Mouse (Mus musculus): ENCODE measurements around the gene Mlst8. TPM values are rescaled to one million over a fixed set of nuclear protein-coding genes. Genes with fewer than 3 reads are reported as not detected.
"Not testable (repeated sequence)": the region's sequence is repeated elsewhere in the genome, so short reads cannot be mapped to it uniquely, and the experiment has no call there.

Gene Mlst8
- polyA plus RNA-seq, 1 experiment, result 16.0 TPM

DNA sequence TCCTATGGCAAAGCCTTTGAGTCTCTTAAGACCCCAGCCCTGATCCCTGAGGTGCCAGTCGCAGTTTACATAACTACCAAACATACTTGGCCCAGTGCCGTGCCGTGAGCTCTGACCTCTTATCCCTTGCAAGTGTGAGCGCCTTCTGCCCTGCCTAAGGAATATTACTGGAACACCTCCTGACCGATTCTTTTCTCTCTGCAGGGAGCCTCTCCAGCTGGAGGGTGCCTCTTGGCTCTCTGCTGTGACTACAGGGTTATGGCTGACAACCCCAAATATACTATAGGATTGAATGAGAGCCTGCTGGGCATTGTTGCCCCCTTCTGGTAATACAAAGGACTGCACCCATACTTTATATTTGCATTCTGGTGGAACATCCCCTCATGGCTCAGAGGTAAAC is 41.9 kb downstream of the Mlst8 start:
- TF ChIP-seq CTCF (IDR thresholded peaks at IDR 0.05; ENCODE audit: low read depth, low read length) (no peak; the same call in 1 of the 2 replicates), POLR2A (IDR thresholded peaks at IDR 0.05; ENCODE audit: borderline replicate concordance, low read depth, low read length) (no peak)
- no peak overlapping the region for H3K27ac ChIP-seq (ENCODE audit: insufficient read depth, low read depth, low read length)
- H3K4me3 ChIP-seq (ENCODE audit: insufficient read depth, low read length), result no peak overlapping the region
- H3K4me1 ChIP-seq (ENCODE audit: control insufficient read depth, insufficient read depth, low read length), result peaks cover 5% of the 10 kb centered on the region

DNA sequence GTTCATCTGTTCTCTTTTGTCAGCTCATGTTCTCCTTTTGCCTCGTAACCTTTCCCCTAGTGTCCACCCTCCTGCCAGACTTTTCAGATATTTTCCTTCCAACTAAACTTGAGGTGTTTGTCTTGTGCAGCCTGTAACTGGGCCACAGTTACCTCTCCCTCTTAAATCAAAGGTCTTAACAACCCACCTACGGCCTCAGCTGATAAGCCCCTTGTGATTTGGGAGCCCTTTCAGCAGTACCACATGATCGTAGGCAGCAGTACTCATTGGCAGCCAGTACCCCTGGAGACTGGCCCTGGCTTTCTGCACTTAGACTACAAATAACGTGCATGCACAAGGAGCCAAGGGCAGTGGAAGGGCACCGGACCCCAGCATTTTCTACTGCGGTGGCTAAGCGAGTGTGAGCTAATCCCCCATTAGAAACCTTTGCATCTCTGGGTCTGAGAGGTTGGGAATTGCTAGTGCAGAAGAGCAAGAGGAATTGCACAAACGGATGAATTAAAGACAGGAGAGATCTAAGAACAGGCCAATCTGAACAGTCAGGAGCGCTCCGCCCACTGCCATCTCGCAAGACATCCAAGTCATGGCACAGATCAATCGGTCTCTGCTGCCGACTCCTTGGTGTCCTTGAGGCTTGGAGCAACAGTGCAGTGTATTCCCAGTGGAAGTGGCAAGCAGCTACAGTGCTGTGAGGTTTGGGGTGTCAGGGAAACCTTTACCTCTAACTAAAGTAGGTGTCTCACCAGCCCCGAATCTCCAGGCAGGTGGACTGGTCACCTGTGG is 49.5 kb downstream of the Mlst8 start:
- TF ChIP-seq CTCF (IDR thresholded peaks at IDR 0.05; ENCODE audit: low read depth, low read length) (no peak), POLR2A (IDR thresholded peaks at IDR 0.05; ENCODE audit: borderline replicate concordance, low read depth, low read length) (no peak)
- no peak overlapping the region for H3K27ac ChIP-seq (ENCODE audit: insufficient read depth, low read depth, low read length)
- no peak overlapping the region for H3K4me3 ChIP-seq (ENCODE audit: insufficient read depth, low read length)

DNA sequence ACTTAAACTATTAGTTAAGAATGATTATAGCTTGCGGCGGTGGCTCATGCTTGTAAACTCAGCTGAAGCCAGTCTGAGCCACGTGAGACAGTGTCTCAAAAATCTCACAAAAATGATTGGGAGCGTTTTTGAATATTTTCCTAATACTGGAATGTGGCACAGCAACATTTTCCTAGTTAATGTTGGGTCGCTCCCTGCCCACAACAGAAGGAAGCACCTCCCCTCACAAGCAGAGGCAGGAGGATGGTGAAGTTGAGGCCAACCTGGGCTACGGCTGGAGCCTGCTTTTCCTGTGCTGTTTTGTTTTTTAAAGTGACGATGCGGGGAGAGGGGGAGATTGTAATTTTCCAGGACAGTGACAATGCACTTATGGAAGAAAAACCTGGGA is 51.7 kb downstream of the Mlst8 start:
- Histone ChIP-seq H3K27ac (ENCODE audit: insufficient read depth, low read depth, low read length) (peak overlapping the region; percentile 70), H3K4me3 (ENCODE audit: insufficient read depth, low read length) (peak overlapping the region; percentile 90), H3K4me1 (ENCODE audit: control insufficient read depth, insufficient read depth, low read length) (peaks cover 12% of the 10 kb centered on the region)
- TF ChIP-seq POLR2A (IDR thresholded peaks at IDR 0.05; ENCODE audit: borderline replicate concordance, low read depth, low read length), result no peak
- no peak for TF ChIP-seq CTCF (IDR thresholded peaks at IDR 0.05; ENCODE audit: low read depth, low read length)

More for the DNA sequence above, 49.5 kb downstream of the Mlst8 start:
- H3K4me1 ChIP-seq (ENCODE audit: control insufficient read depth, insufficient read depth, low read length), result peaks cover 16% of the 10 kb centered on the region

DNA sequence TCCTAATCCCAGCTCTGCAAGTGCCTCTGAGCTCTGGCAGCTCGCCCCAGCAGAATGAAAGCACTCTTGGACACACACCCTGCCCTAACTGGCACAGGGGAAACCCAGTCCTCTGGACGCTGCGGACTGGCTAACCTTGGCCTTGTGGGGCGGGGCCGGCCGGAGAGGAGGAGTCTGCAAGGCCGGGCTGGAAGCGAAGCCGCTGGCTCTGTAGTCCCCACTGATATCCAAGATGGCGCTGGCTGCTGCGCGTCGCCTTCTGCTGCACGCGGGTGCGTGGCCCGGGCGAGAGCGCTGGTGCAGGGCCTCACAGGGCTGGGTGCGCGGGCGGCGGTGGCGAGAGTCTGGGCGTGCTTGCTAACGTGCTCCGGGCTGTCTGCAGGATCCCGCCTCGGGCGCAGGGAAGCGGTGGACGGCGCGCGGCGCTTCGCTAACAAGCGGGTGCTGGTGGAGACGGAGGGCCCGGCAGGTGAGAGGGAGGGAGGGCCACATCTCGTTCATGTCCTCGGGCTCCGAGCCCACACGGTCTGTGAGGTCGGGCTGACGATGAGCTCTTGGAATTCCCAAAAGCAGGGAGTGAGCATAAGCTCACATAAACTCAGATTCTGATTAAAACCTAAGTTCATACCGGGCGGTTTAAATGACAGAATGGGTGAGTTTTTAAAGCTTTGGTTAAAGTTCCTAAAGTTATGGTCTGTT is 52.3 kb downstream of the Mlst8 start, which contains the start of gene Eci1:
TSS of gene Eci1 (plus strand) at position 171 of the 699 bp plus-strand sequence.
- peak within 1 kb of the TSS; percentile 70 for H3K27ac ChIP-seq (ENCODE audit: insufficient read depth, low read depth, low read length)

DNA sequence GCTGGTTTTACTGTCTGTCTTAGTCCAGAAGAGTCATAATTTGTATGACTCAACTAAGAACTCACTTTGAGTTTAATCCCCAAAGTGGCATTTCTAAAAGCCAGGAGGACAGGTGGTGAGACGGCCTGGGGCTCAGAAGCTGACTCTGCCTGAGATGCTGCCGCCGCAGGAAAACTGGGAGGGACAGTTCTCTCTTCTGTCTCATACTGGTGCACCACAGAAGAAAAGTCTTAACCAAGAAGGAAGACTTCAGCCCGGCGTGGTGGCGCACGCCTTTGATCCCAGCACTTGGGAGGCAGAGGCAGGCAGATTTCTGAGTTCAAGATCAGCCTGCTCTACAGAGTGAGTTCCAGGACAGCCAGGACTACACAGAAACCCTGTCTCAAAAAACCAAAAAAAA is 53.0 kb downstream of the Mlst8 start:
- Histone ChIP-seq H3K4me3 (ENCODE audit: insufficient read depth, low read length) (no peak overlapping the region), H3K27ac (ENCODE audit: insufficient read depth, low read depth, low read length) (no peak overlapping the region), H3K4me1 (ENCODE audit: control insufficient read depth, insufficient read depth, low read length) (peaks cover 10% of the 10 kb centered on the region)
- TF ChIP-seq CTCF (IDR thresholded peaks at IDR 0.05; ENCODE audit: low read depth, low read length), result no peak
- TF ChIP-seq POLR2A (IDR thresholded peaks at IDR 0.05; ENCODE audit: borderline replicate concordance, low read depth, low read length), result no peak

More for the DNA sequence above, 52.3 kb downstream of the Mlst8 start, which contains the start of gene Eci1:
- peaks cover 10% of the 10 kb centered on the region for H3K4me1 ChIP-seq (ENCODE audit: control insufficient read depth, insufficient read depth, low read length)
- H3K4me3 ChIP-seq (ENCODE audit: insufficient read depth, low read length), result peak within 1 kb of the TSS; percentile 90
- TF ChIP-seq CTCF (IDR thresholded peaks at IDR 0.05; ENCODE audit: low read depth, low read length) (no peak), POLR2A (IDR thresholded peaks at IDR 0.05; ENCODE audit: borderline replicate concordance, low read depth, low read length) (no peak)

DNA sequence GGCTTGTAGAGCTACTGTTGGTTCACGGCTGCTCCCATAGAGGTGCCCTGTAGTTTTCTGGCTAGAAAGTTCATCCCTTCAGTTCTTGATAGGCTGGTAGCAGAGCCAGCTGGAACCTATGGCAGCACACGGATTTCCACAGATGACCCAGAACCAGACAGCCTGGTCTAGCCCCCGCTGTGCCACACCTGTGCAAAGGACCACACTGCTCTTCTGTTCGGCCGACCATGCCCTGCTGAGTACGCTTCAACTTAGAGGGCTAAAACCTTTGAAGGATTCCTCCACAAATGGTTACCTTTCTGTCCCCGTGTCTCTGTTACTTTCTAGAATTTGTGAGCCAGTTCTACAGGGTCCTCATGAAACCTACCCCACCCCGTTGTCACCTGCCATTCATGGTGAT is 53.6 kb downstream of the Mlst8 start:
- H3K27ac ChIP-seq (ENCODE audit: insufficient read depth, low read depth, low read length); H3K4me3 ChIP-seq (ENCODE audit: insufficient read depth, low read length); H3K4me1 ChIP-seq (ENCODE audit: control insufficient read depth, insufficient read depth, low read length): not testable (repeated sequence)

DNA sequence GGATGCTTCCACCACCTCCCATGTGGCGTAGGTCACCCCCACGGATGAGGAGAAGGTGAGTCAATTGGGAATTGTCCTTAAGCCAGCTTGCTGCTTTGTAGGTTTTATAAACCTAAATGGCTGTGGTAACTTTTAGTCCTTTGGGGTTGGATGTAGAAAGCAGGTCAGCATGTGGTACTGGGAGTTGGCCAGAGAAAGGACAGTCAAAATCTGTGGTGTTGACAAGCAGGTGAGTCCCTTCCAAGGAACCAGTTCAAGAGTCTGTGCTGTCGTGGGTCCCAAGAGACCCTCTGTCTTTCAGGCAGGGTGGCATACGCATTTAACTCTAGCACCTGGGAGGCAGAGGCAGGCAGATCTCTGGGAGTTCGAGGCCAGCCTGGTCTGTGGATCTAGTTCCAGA is 54.4 kb downstream of the Mlst8 start:
- peaks cover 10% of the 10 kb centered on the region for H3K4me1 ChIP-seq (ENCODE audit: control insufficient read depth, insufficient read depth, low read length)
- H3K4me3 ChIP-seq (ENCODE audit: insufficient read depth, low read length), result no peak overlapping the region
- TF ChIP-seq POLR2A (IDR thresholded peaks at IDR 0.05; ENCODE audit: borderline replicate concordance, low read depth, low read length), result no peak
- no peak for TF ChIP-seq CTCF (IDR thresholded peaks at IDR 0.05; ENCODE audit: low read depth, low read length)
- H3K27ac ChIP-seq (ENCODE audit: insufficient read depth, low read depth, low read length), result no peak overlapping the region

Other genes starting within 250 kb of the Mlst8 start
- 25.8 and 33.4 TPM in 2 replicates for gene Ccnf, start 227.6 kb downstream of the Mlst8 start, polyA plus RNA-seq (2012; ENCODE audit: insufficient read depth, insufficient read length, missing spikeins)
- 0.40 TPM in 1 of 2 replicates, not detected in the other for gene Abca17, start 128.0 kb downstream of the Mlst8 start, polyA plus RNA-seq (2012; ENCODE audit: insufficient read depth, insufficient read length, missing spikeins)
- gene Abca3, start 127.1 kb downstream of the Mlst8 start, polyA plus RNA-seq (2012; ENCODE audit: insufficient read depth, insufficient read length, missing spikeins), result 41.7 and 49.0 TPM in 2 replicates
- gene Rnps1, start 64.5 kb downstream of the Mlst8 start, polyA plus RNA-seq (2012; ENCODE audit: insufficient read depth, insufficient read length, missing spikeins), result 65.0 and 72.0 TPM in 2 replicates
- 21.5 and 23.3 TPM in 2 replicates for gene Eci1, start 52.4 kb downstream of the Mlst8 start, polyA plus RNA-seq (2012; ENCODE audit: insufficient read depth, insufficient read length, missing spikeins)
- gene Dnase1l2, start 36.0 kb downstream of the Mlst8 start, polyA plus RNA-seq (2012; ENCODE audit: insufficient read depth, insufficient read length, missing spikeins), result 3.3 and 3.8 TPM in 2 replicates
- 21.7 and 25.0 TPM in 2 replicates for gene E4f1, start 8.8 kb downstream of the Mlst8 start, polyA plus RNA-seq (2012; ENCODE audit: insufficient read depth, insufficient read length, missing spikeins)
- 21.4 and 24.2 TPM in 2 replicates for gene Pgp, start 8.7 kb downstream of the Mlst8 start, polyA plus RNA-seq (2012; ENCODE audit: insufficient read depth, insufficient read length, missing spikeins)
- gene Bricd5, start 5.2 kb downstream of the Mlst8 start, polyA plus RNA-seq (2012; ENCODE audit: insufficient read depth, insufficient read length, missing spikeins), result not detected in 2 replicates
- gene Caskin1, start 9.5 kb upstream of the Mlst8 start, polyA plus RNA-seq (2012; ENCODE audit: insufficient read depth, insufficient read length, missing spikeins), result 0.34 TPM in 1 of 2 replicates, not detected in the other
- gene Traf7, start 48.9 kb upstream of the Mlst8 start, polyA plus RNA-seq (2012; ENCODE audit: insufficient read depth, insufficient read length, missing spikeins), result 88.8 and 102 TPM in 2 replicates
- 0.44 TPM in 1 of 2 replicates, not detected in the other for gene Rab26, start 55.1 kb upstream of the Mlst8 start, polyA plus RNA-seq (2012; ENCODE audit: insufficient read depth, insufficient read length, missing spikeins)
- 22.3 and 24.6 TPM in 2 replicates for gene Pkd1, start 70.8 kb upstream of the Mlst8 start, polyA plus RNA-seq (2012; ENCODE audit: insufficient read depth, insufficient read length, missing spikeins)
- gene Tsc2, start 153.6 kb upstream of the Mlst8 start, polyA plus RNA-seq (2012; ENCODE audit: insufficient read depth, insufficient read length, missing spikeins), result 62.1 and 67.7 TPM in 2 replicates
- 4.1 and 6.2 TPM in 2 replicates for gene Nthl1, start 153.6 kb upstream of the Mlst8 start, polyA plus RNA-seq (2012; ENCODE audit: insufficient read depth, insufficient read length, missing spikeins)
- 0.98 TPM in 1 of 2 replicates, not detected in the other for gene Slc9a3r2, start 171.2 kb upstream of the Mlst8 start, polyA plus RNA-seq (2012; ENCODE audit: insufficient read depth, insufficient read length, missing spikeins)
- gene Npw, start 179.4 kb upstream of the Mlst8 start, polyA plus RNA-seq (2012; ENCODE audit: insufficient read depth, insufficient read length, missing spikeins), result not detected in 2 replicates
- 28.0 and 29.6 TPM in 2 replicates for gene Zfp598, start 190.6 kb upstream of the Mlst8 start, polyA plus RNA-seq (2012; ENCODE audit: insufficient read depth, insufficient read length, missing spikeins)
- gene Syngr3, start 210.9 kb upstream of the Mlst8 start, polyA plus RNA-seq (2012; ENCODE audit: insufficient read depth, insufficient read length, missing spikeins), result 0.41 and 0.79 TPM in 2 replicates
- 21.6 and 22.0 TPM in 2 replicates for gene Gfer, start 217.1 kb upstream of the Mlst8 start, polyA plus RNA-seq (2012; ENCODE audit: insufficient read depth, insufficient read length, missing spikeins)
- 3.9 and 6.0 TPM in 2 replicates for gene Noxo1, start 217.2 kb upstream of the Mlst8 start, polyA plus RNA-seq (2012; ENCODE audit: insufficient read depth, insufficient read length, missing spikeins)
- 11.7 and 16.9 TPM in 2 replicates for gene Tbl3, start 228.6 kb upstream of the Mlst8 start, polyA plus RNA-seq (2012; ENCODE audit: insufficient read depth, insufficient read length, missing spikeins)
- gene Rnf151, start 239.0 kb upstream of the Mlst8 start, polyA plus RNA-seq (2012; ENCODE audit: insufficient read depth, insufficient read length, missing spikeins), result not detected in 2 replicates
- gene Rps2, start 239.0 kb upstream of the Mlst8 start, polyA plus RNA-seq (2012; ENCODE audit: insufficient read depth, insufficient read length, missing spikeins), result 685 and 784 TPM in 2 replicates
- gene Ndufb10, start 245.4 kb upstream of the Mlst8 start, polyA plus RNA-seq (2012; ENCODE audit: insufficient read depth, insufficient read length, missing spikeins), result 164 and 191 TPM in 2 replicates
- not detected in 2 replicates for gene Rpl3l, start 248.7 kb upstream of the Mlst8 start, polyA plus RNA-seq (2012; ENCODE audit: insufficient read depth, insufficient read length, missing spikeins)